10 mouse cellular contexts compared by ENCODE assay signal in the genomic region with DNA sequence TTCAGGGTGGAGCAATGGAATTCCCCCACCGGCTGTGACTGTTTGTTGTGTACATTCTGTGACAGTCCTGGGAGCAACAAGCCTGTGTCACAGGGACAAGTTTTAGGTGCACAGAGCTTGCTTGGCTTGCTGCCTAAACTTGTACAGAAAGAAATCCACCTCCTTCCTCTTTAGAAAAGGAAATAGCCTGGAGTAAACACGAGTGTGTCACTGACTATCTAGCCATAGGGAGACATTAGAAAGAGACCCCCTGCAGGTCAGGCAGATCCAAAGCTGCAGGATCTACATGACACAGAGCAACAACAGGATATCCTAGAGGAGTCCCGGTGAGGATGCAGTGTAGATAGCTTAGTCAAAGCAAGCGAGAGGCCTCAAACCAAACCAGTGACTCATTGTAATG. TPM values are rescaled to one million over a fixed set of nuclear protein-coding genes. Genes with fewer than 3 reads are reported as not detected.
DNase-seq lines count a peak whose midpoint lies in the region; ATAC-seq and TF ChIP-seq lines count a peak whose summit lies in the region.
"Had no signal": no experiment of that assay in that cellular context is flagged by ENCODE, and none has a peak within 500 bp of the region (broad histone marks: within the 10 kb centered on the region; RNA-seq: fewer than 3 reads in every experiment).

No protein-coding gene starts in this region.

- CTCF ChIA-PET in Patski (lab: Charles Lee) = interaction anchor here (0.9 to 2.9 kb wide), 5 partner anchors 12 to 147 kb away, joined by 3 to 17 read pairs (median 4); a partner anchor contains a TSS

- peak; percentile 45 for DNase-seq in 3T3-L1 (ENCODE audit: low read depth, low spot score)
- no peak for DNase-seq in Patski (ENCODE audit: low read depth, low spot score)
- DNase-seq in frontal cortex, postnatal 36 days (ENCODE audit: low spot score in 2 of 2) = no peak
- DNase-seq in Muller cell, postnatal 12 days (ENCODE audit: inconsistent ontology term) = no peak
- DNase-seq: cerebellum, postnatal 36 days had no signal

- no peaks in the 10 kb centered on the region for H3K27me3 ChIP-seq in intestine, embryonic 16.5 days (replicated peaks; ENCODE audit: control insufficient read depth, insufficient read depth, low read length)
- no peaks in the 10 kb centered on the region for H3K27me3 ChIP-seq in intestine, embryonic 15.5 days (replicated peaks)
- H3K27me3 ChIP-seq in Patski = no peaks in the 10 kb centered on the region
- no peaks in the 10 kb centered on the region for H3K27me3 ChIP-seq in liver, embryonic 16.5 days (ENCODE audit: control insufficient read depth, insufficient read depth, low read depth, low read length)
- H3K27me3 ChIP-seq: limb, embryonic 13.5 days had no signal

- H3K9me3 ChIP-seq in intestine, embryonic 16.5 days (ENCODE audit: control insufficient read depth, low read length) = no peaks in the 10 kb centered on the region
- H3K9me3 ChIP-seq in intestine, embryonic 15.5 days = no peaks in the 10 kb centered on the region
- H3K9me3 ChIP-seq in liver, embryonic 16.5 days (replicated peaks; ENCODE audit: control insufficient read depth, low read length) = no peaks in the 10 kb centered on the region
- H3K9me3 ChIP-seq: forebrain, embryonic 10.5 days; limb, embryonic 13.5 days had no signal

- H3K27ac ChIP-seq in intestine, embryonic 16.5 days (ENCODE audit: low read length) = peak overlapping the region; percentile 29; the same call in 1 of the 2 replicates
- no peak overlapping the region for H3K27ac ChIP-seq in intestine, embryonic 15.5 days
- no peak overlapping the region for H3K27ac ChIP-seq in liver, embryonic 16.5 days (ENCODE audit: low read length)
- H3K27ac ChIP-seq: forebrain, embryonic 10.5 days; limb, embryonic 13.5 days had no signal

- H3K4me1 ChIP-seq in intestine, embryonic 16.5 days (ENCODE audit: control insufficient read depth, insufficient read depth, low read length) = peaks cover 2% of the 10 kb centered on the region; the same call in 1 of the 2 replicates
- peaks cover 8% of the 10 kb centered on the region for H3K4me1 ChIP-seq in intestine, embryonic 15.5 days (replicated peaks)
- peaks cover 15% of the 10 kb centered on the region for H3K4me1 ChIP-seq in liver, embryonic 16.5 days (ENCODE audit: control insufficient read depth, low read depth, low read length)

- TF ChIP-seq CTCF in Patski (IDR thresholded peaks at IDR 0.05) = no peak

- POLR2A ChIA-PET in Patski (lab: Charles Lee) = interaction anchor here (0.7 to 5.6 kb wide), 2 partner anchors 13 to 49 kb away, joined by 4 to 44 read pairs; a partner anchor contains a TSS

- no peak overlapping the region for H3K9ac ChIP-seq in intestine, embryonic 16.5 days (ENCODE audit: low read depth, low read length)
- no peak overlapping the region for H3K9ac ChIP-seq in intestine, embryonic 15.5 days
- H3K9ac ChIP-seq in liver, embryonic 16.5 days (ENCODE audit: low read depth, low read length) = no peak overlapping the region
- H3K9ac ChIP-seq: limb, embryonic 13.5 days had no signal

- H3K4me2 ChIP-seq in intestine, embryonic 16.5 days (ENCODE audit: low read depth, low read length) = no peak overlapping the region
- H3K4me2 ChIP-seq in intestine, embryonic 15.5 days (replicated peaks) = no peak overlapping the region
- H3K4me2 ChIP-seq in liver, embryonic 16.5 days (ENCODE audit: low read depth, low read length) = no peak overlapping the region
- H3K4me2 ChIP-seq: limb, embryonic 13.5 days had no signal

- H3K4me3 ChIP-seq in intestine, embryonic 16.5 days (ENCODE audit: low read length) = no peak overlapping the region
- no peak overlapping the region for H3K4me3 ChIP-seq in intestine, embryonic 15.5 days (replicated peaks)
- H3K4me3 ChIP-seq in liver, embryonic 16.5 days (ENCODE audit: low read depth, low read length) = no peak overlapping the region
- H3K4me3 ChIP-seq: forebrain, embryonic 10.5 days; limb, embryonic 13.5 days had no signal

- ATAC-seq in intestine, embryonic 16.5 days = no peak
- ATAC-seq in intestine, embryonic 15.5 days = no peak
- ATAC-seq in Patski = peak; percentile 17
- peak; percentile 12; the same call in 1 of the 2 replicates for ATAC-seq in liver, embryonic 16.5 days (ENCODE audit: low read depth)

- 41% methylated on average over 4 of the region's 4 CpGs for WGBS in intestine, embryonic 16.5 days
- 44% methylated on average over 4 of the region's 4 CpGs for WGBS in intestine, embryonic 15.5 days
- 20% methylated on average over 4 of the region's 4 CpGs for WGBS in liver, embryonic 16.5 days (ENCODE audit: insufficient replicate concordance)

- H3K36me3 ChIP-seq in intestine, embryonic 16.5 days (ENCODE audit: control insufficient read depth, insufficient read depth, low read length) = no peaks in the 10 kb centered on the region
- H3K36me3 ChIP-seq in intestine, embryonic 15.5 days = no peaks in the 10 kb centered on the region
- no peaks in the 10 kb centered on the region for H3K36me3 ChIP-seq in liver, embryonic 16.5 days (ENCODE audit: control insufficient read depth, insufficient read depth)
- H3K36me3 ChIP-seq: forebrain, embryonic 10.5 days; limb, embryonic 13.5 days had no signal

- in situ Hi-C loops in Patski (cut with MboI; ENCODE audit: low pct_unique_long_range_greater_than_20kb) = loop anchor here (5.0 to 10.0 kb wide), 2 partner anchors 59 to 146 kb away; a partner anchor contains a TSS

RNA-seq across cellular contexts. Expression of a gene that starts 13.2 kb away (rescaled TPM):
- polyA plus RNA-seq in intestine, embryonic 16.5 days (2015; fragmentation: Nextera tagmentation; extraction: Ambion mirVana) = 12.5 and 13.7 TPM in 2 replicates
- 10.0 and 10.9 TPM in 2 replicates for polyA plus RNA-seq in intestine, embryonic 15.5 days (2015; fragmentation: Nextera tagmentation; extraction: Ambion mirVana)
- polyA plus RNA-seq in Patski (2021) = 37.9 TPM
- 6.8 and 8.1 TPM in 2 replicates for polyA plus RNA-seq in liver, embryonic 16.5 days (2015; fragmentation: Nextera tagmentation; extraction: Ambion mirVana)

RNA-seq across cellular contexts. Expression of a gene that starts 15.2 kb away (rescaled TPM):
- polyA plus RNA-seq in intestine, embryonic 16.5 days (2015; fragmentation: Nextera tagmentation; extraction: Ambion mirVana) = 7.9 and 8.0 TPM in 2 replicates
- 8.4 and 8.9 TPM in 2 replicates for polyA plus RNA-seq in intestine, embryonic 15.5 days (2015; fragmentation: Nextera tagmentation; extraction: Ambion mirVana)
- polyA plus RNA-seq in Patski (2021) = 46.2 TPM
- 4.7 and 4.8 TPM in 2 replicates for polyA plus RNA-seq in liver, embryonic 16.5 days (2015; fragmentation: Nextera tagmentation; extraction: Ambion mirVana)

Comparison
In these comparisons a context has a peak if more than half of its experiments do, and no peak if none do; other contexts are left out.
1. ATAC-seq: peak in Patski (single experiment) and liver, embryonic 16.5 days (single experiment); none in intestine, embryonic 16.5 days (single experiment) and intestine, embryonic 15.5 days (single experiment).